Mouse (Mus musculus) adipocyte (in vitro differentiated cells): ENCODE results near the gene Tmcc3.
A peak's percentile ranks its signal among the peaks of the same experiment; 100 is the strongest.
"Not testable (repeated sequence)": the region's sequence is repeated elsewhere in the genome, so short reads cannot be mapped to it uniquely, and the experiment has no call there.

Source experiments
- DNase-seq: peaks from one replicate; pipeline ENCODE4 v3.0.0-alpha.2; 2016; ENCODE audit warnings: low spot score

Gene Tmcc3

DNA sequence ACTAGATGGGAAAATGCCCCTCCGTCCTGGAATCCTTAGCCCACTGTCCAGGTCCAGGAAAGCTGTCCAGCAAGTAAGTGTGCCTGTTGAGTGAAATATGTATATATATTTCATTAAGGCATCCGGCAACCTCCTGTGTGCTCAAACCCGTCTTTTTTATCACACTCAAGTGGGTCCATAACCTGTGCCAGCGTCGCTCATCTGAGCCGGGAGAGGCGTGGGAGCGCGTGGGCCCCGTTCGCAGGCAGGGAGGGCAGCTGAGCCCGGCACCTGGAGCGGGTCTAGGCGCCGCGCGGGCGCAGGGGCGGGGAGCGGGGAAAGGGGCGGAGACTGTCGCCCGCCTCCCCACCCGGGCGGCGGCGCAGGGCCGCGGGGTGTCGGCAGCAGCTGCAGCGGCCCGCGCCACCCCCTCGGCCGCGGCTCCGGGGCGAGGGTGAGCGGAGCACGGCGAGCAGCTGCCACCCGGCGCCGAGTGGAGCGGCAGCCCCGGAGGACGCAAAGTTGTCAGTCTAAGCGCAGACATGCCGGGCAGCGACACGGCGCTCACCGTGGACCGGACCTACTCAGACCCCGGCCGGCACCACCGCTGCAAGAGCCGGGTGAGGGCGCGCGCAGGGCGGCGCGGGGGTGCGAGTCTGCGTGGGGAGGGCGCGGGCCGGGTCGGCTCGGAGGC lies 202.9 kb downstream of the Tmcc3 start:
- peak; percentile 62 for DNase-seq

DNA sequence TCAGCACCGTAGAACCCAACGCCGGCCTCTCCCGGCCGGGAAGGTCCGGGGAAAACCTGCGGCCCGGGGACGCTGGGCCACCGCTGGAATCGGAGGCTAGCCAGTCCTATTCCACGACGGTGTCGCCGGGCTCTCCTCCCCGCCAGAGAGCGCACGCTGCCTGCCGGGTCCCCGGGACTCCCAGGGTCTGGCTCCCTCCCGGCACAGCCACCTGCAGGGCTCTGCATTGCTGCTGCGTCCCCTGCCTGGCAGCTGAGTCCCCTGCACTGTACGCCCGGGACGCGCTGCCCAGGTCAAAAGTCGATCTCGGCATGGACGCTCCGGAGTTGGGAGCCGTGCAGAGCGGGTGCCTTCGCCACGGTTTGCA lies 203.4 kb downstream of the Tmcc3 start:
- peak; percentile 70 for DNase-seq

DNA sequence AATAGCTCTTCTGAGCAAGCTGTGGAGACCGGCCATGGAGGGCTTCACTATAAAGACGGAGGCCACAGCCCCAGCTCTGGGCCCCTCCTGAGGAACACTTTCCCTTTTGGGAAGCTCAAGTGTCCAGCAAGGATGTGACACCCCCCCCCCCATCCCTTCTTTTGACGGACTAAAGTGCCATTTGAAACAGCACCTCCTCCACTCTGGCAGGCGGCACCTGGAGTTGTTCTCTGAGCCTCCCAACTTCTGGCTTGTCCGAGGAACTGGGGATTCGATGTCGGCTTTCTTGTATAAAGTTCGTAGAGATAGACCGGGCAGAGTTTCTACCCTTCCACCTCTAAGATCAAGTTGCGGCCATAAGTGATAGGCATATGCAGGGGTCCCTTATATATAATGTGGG lies 203.8 kb downstream of the Tmcc3 start:
- peak; percentile 62 for DNase-seq

DNA sequence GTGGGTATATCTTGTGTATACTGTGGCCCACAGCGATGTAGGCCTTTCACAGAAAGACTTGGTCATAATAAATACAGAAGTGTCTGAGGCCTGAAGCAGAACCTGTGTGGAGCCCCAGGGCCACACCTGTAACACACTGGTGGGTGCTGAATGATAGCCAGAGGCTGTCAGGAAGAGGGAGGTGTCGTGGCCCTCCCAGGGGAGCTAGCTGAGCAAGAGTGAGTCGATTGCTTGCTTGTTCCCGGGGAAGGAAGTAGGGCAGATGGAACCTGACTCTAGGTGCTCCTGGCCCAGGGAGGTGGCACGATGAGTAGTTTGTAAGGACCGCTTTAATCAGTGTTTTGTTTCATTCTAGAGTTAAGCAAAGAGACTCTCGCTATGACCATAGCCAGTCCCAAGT lies 208.1 kb downstream of the Tmcc3 start:
- no peak for DNase-seq

DNA sequence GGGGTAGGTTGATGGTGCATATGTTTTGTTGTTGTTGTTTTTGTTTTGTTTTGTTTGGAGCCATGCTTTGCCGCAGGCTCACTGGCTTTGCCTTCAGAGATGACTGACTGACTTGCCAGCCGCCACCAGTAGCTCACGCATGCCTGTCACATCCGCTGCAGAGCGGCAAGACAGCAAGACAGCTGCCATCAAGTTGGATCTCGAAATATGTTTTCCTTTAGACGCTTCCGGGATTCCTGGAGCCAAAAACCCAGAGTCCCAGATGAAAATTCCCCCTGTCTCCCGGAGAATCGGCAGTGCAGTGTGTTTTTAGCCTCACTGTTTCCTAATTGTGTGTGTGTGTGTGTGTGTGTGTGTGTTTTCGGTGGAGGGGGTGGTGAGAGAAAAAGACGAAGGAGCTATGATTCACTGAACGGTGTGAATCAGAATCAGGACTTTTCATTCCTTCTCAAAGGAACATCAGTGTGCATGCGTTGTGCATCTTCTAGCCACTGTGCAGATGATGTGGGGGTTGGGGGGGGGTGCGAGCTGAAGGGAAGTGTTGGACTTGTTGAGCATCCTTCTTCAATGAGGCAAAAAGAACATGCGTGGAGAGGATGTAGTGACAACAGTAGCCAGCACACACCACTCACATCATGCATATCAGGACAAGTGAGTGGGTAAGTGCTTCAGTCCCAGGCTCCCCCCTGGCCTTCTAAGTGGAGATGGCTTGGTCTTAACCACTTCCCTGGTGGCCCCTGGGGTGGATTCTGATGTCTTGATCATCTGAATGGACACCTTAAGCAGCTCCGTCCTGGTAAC lies 208.8 kb downstream of the Tmcc3 start:
- no peak for DNase-seq

DNA sequence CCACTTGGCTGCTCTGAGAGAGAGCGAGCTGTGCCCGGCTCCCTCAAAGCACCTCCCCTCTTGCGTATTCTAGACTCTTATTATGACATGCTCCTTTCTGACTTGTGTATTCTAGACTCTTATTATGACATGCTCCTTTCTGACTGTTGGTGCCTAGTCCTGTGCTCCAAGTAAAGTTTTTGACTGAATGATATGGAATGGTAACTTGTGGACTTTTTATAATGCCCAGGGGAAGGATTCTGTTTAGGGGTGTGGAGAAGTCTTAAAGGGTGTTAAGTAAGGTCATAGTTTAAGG lies 209.3 kb downstream of the Tmcc3 start:
- peak; percentile 48 for DNase-seq

DNA sequence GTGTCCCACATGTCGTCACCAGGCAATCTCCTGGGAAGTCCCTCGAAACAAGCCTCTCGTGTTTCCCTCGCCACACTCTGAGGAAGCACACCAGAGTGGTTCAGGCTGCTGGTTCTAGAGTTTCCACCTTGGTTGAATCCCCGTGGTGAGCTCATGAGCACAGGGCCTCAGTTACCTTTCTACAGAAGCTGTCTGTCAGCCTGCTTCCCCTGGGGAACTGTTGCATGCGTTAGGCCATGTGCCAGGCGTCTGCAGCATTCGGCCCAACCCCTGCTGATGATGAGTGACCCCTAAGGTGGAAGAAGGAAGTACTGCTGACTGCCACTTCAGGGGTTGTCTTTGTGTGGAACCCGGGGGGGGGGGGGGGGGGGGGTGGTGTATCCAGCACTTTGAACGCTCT lies 210.0 kb downstream of the Tmcc3 start:
- peak; percentile 43 for DNase-seq

DNA sequence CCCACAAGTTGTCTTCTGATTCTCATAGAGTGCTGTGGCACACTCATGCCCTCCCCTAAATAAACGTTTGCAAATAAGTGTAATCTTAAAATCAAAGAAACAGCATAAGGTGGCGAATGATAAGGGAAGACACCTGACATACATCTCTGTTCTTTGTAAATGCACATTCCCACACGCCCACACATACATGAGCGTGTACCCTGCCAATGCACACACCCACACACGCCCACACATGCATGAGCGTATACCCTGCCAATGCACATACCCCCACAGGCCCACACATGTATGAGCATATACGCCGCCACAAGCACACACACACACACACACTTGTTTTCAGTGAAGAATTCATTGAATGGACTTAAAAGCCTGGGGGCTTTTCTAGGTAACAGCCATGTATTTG lies 211.5 kb downstream of the Tmcc3 start:
- DNase-seq, result no peak

DNA sequence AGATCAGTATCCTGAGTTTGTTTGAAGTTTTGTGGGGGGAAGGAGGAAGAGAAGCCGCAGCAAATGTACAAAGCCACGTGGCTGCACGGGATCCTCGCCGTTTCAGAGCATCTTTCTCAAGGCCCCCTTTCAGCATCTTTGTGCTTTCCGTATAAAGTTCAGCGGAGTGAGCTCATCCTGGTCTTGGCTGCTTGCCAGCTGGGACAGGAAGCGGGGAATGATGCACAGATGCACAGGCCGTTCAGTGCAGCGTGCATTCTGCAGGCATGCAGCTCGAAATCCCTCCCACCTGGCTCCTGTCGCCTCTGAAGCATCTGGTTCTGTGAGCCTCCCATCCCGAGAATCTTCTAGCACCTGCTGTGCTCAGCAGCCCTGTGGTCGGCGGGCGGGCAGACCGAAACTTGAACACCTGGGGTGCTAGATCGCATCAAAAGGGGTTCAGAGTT lies 212.0 kb downstream of the Tmcc3 start:
- DNase-seq, result peak; percentile 49

DNA sequence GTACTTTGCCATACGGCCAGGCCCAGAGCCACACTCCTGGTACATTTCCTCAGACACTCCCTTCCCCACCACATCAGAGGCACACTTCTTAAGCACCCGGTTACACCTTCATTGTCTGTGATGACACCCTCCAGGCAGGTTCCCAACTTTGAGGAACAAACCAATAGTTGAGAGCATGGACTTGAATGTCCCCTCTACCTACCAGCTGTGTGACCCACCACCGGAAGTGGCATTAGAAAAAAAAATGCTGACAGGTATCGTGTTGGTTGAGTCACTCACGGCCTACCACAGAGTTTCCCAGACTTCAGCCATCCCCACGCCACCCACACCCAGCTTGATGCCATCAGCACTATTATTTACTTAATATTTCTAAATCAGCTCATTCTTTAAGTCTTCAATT lies 213.2 kb downstream of the Tmcc3 start:
- DNase-seq, result no peak

DNA sequence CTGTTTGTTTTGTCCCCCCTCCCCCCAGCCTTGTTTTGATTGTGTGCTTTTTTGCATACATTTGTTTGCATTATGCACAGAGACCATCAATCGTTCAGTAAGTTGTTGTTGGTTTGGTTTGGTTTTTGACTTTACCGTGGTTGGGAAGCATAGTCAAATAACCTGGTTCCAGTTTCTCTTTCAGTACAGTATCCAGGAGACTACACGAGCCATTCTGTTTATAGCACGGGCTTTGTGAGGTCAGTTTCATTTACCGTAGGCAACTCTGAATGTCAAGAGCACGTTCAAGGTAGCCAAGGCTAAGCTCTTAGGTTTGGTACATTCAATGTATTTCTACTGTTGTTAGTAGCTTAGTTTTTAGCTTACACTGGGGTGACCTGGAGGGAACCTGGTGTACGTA lies 214.0 kb downstream of the Tmcc3 start:
- no peak for DNase-seq

DNA sequence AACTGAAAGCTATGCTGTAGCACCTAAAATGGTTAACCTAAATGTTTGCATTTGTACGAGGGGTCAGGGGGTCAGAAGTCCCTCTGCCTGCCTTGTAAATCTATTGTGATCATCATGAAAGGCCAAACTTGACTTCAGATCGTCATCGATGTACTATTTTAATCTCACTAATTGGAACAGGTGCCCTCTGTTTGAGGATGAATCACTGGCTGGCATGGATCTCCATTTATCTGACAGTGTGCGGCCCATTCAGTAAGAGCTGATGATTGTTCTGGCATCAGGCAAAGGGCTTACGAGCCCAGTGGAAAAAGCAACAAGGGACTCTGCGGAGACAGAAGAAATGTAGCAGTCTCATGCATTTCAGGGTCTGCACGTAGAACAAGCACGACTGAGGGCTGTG lies 215.1 kb downstream of the Tmcc3 start:
- DNase-seq, result no peak

DNA sequence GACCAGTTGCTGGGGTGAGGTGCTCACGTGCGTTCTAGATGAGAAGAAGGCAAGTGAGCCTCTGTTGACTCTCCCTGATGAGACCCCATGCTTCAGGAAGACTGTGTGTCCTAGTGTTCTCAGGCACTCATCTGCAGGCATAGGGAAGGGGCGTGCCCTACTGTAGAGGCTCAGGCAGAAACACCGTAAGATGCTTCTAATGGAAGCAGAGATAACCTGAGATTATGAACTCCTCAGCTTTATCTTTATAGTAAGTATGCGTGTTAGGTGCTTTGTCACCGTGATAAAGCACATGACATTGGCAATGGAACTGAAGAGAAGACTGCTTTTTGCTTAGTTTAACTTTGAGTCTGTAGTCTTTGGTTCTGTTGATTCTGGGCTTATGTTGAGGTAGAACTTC lies 215.5 kb downstream of the Tmcc3 start:
- no peak for DNase-seq

DNA sequence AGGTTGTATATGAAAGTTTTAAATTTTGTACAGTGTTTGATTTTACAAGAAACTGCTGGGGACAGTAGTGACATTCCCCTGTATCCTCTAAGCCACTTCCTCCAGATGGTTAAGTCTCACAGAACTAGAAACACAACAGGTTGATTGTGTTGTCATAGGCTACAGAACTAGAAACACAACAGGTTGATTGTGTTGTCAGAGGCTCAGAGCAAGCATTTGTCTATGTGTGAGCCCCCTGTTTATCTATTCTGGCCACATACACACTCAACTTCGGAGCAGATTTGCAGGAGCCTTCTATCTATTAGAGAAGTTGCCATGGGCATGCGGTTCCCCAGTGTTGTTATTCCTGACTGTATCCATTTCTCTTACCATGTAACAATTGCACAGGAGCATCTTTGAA lies 218.3 kb downstream of the Tmcc3 start:
- DNase-seq, result no peak

DNA sequence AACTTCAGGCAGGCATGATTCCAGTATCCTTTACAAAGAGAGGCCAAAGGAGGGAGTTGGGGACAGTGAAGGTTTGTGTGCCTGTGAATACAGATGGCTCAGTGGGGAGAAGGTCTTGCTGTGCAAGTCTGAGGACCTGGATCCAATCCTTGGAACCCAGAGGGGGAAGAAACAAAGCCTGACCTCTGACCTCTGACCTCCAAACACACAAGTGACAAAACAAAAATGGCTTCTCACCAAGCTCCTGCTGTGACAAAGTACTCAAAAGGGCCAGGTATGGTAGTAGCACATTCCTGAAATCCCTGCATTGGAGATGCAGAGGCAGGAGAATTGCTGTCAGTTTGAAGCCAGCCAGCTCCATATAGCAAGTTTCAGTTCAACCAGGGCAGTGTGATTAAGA lies 219.7 kb downstream of the Tmcc3 start:
- no peak for DNase-seq

DNA sequence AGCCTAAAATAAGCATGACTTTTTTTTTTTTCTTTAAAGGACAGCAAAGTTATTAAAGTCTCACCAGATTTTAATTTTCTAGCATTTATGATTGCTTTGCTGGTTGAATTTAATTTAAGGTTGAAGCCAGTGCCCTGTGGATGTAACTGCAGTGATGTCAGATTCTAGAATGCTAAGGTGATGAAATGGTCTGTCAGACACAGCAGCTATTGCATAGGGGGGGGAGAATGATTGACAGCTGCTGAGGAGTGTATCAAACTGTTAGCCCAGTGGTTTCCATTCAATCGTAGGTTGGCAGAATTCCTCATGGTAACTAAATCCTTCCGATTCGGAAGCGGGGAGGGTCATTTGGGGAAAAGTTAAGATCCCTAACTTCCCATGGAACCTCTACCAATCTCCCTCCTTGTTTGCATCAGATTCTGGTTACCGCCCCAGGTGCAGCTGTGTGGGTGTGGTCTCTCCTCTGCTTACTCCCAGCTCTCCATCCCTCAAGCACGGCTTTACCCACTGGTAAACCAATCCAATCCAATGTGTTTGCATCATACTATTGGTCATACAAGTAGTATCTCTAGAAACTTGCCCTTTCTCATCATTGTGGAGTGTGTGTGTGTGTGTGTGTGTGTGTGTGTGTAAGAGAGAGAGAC lies 221.5 kb downstream of the Tmcc3 start:
- DNase-seq, result no peak

DNA sequence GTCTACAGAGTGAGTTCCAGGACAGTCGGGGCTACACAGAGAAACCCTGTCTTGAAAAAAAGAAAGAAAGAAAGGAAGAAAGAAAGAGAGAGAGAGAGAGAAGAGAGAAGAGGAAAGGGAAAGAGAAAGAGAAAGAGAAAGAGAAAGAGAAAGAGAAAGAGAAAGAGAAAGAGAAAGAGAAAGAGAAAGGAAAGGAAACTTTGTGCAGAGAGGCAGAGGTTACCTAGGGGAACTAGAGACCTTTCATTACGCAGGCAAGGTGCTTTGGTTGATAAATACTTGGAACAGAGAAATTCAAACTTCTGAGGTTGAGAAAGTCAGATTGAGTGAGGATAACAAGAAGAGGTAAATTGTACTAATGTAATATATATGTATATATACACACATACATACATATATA lies 226.9 kb downstream of the Tmcc3 start:
- DNase-seq, result not testable (repeated sequence)

DNA sequence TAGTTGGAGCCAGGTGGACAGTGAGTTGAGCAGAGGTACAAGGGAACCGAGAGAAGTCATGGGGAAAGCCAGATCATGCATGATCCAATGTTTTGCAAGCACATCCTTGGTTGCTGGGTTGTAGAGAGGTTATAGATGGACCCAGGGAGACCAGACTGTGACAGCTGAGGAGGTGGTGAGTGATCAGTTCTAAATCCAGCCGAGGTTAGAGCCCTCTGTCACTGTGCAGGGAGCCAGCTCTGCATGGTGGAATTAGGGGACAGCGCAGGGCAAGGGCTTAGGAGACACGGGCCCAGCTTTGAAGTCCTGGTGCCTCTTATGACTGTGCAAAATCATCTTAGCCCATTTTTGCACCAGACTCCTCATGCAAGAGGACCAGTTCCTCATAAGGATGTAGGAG lies 228.5 kb downstream of the Tmcc3 start:
- no peak for DNase-seq

DNA sequence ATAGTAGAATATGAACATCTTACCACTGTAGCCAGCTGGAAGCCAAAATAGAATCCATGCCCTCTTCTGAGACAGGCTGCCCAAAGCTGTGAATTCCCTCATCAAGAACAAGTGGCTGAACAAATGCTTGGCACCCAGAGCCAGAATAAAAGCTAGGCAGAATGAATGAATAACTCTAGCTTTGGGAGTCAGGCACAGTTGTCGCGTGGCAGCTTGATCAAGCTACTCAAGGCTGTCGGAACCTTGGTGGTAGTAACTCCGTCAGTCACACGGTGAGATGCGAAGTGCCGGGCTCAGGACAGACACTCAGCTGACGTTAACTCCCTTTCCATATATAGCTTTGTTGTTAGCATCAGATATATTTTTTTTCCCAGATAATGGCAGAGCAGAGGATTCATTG lies 232.2 kb downstream of the Tmcc3 start:
- no peak for DNase-seq

DNA sequence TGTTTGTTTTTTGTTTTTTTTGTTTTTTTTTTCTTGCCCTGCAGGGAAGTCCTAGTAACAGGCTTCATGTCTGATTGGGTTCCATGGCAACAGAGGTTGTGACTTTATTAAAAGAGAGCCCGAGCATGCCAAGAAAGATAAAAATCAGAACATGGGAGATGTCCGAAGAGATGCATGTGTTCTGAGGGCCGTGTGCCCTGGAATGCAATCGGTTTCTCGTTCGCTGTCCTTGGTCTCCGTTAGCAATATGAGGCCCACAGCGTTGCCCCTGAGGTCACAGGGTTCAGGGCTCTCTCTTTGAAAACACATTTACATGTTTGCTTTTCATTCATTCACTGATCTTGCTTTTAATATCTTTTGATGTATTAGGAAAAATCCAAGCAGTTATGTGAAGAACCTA lies 233.1 kb downstream of the Tmcc3 start:
- DNase-seq, result no peak

DNA sequence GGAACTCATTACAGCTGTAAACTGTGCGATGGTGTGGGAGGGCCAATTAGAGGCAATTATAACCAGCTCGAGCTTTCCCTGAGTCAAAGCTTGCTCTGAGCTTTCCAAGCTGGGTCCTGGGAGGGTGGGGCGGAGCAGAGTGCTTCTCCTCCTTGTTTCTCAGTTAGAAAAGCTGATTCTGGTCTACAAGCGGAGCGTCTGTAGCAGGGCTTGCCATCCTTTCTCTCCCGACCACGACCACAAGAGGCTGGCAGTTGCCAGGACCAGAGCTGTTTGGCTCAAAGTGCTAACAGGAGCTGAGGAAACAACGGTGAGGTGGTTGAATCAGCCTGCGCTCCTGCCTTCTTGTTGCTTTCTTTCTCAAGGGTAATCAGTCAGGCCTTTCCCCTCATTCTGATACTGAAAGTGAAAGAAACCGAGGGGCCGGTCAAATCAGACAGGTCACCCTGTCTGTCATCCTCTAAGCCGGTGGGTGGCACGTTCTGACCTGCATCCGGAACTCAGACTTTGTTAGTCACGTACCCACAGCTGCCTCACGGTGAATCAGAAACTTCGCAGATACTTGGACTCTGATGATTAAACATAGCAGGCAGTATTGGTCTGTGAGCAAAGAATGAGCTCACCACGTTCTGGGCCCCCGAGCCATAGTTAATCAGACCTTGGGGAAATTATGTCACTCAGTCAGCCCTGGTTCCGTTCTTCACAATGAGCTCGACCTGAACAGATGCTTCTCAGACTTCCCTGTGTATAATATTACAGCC lies 233.7 kb downstream of the Tmcc3 start:
- peak; percentile 62 for DNase-seq

DNA sequence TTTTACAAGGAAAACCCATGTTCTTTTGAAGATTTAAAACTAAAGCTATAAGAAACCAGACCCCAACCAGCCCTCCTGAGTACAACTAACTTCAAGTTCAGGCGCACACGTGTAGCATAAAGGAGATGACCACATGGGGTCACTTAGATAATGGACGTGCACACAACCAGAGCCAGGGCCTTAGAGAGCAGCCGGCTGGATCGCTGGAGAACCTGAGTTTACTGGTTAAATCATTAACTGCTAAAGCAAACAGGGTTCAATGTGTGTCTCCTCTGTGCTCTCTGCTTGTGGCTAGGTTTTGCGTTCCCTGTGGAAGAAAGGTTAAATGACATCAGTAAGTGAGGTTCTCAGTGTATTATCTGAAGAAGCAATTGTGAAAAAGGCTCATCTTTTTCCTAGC lies 234.9 kb downstream of the Tmcc3 start:
- no peak for DNase-seq
